Mouse (Mus musculus) common myeloid progenitor, adult 5-6 weeks (primary cell): ENCODE measurements around the gene Mcoln3. TPM values are rescaled to one million over a fixed set of nuclear protein-coding genes. Genes with fewer than 3 reads are reported as not detected.

Source experiments
- ATAC-seq: replicated peaks from 2 replicates; pipeline ENCODE4 v1.8.0; 2016; ENCODE audit warnings: low read depth, mild to moderate bottlenecking, moderate TSS enrichment, inconsistent platforms; ENCODE audit not compliant: poor library complexity, severe bottlenecking
- total RNA-seq: library from RNA; stranded (forward); fragments of 200-1000, 187-1606 nt; gene quantifications from 2 replicates; pipeline ENCODE4 v1.2.3, GENCODE M21; 2017

Mcoln3 gene
- total RNA-seq, 1 experiment from 2014 or later = 0.18 TPM

- peak; percentile 42; the same call in 1 of the 2 replicates for ATAC-seq
Observed at GRCm38 (mm10) chr3:146159360-146159759, 42.1 kb downstream of the Mcoln3 start.

GRCm38 (mm10) chr3:146162197-146162596, 44.9 kb downstream of the Mcoln3 start:
- no peak for ATAC-seq

- ATAC-seq = no peak
Observed at GRCm38 (mm10) chr3:146169356-146169755, 52.1 kb downstream of the Mcoln3 start.

- no peak for ATAC-seq
Observed at GRCm38 (mm10) chr3:146173030-146173429, 55.8 kb downstream of the Mcoln3 start.

GRCm38 (mm10) chr3:146174215-146174614, 57.0 kb downstream of the Mcoln3 start:
- no peak for ATAC-seq

- no peak for ATAC-seq
Observed at GRCm38 (mm10) chr3:146177295-146177694, 60.0 kb downstream of the Mcoln3 start.

GRCm38 (mm10) chr3:146177748-146178582, 60.7 kb downstream of the Mcoln3 start:
- ATAC-seq = peak; percentile 88

- ATAC-seq = no peak
Observed at GRCm38 (mm10) chr3:146180341-146180740, 63.1 kb downstream of the Mcoln3 start.

GRCm38 (mm10) chr3:146180986-146181385, 63.7 kb downstream of the Mcoln3 start:
- peak; percentile 48; the same call in 1 of the 2 replicates for ATAC-seq

GRCm38 (mm10) chr3:146184992-146185657, 67.9 kb downstream of the Mcoln3 start:
- peak; percentile 79 for ATAC-seq

GRCm38 (mm10) chr3:146186033-146186432, 68.8 kb downstream of the Mcoln3 start:
- no peak for ATAC-seq

GRCm38 (mm10) chr3:146189933-146190332, 72.7 kb downstream of the Mcoln3 start:
- peak; percentile 50; the same call in 1 of the 2 replicates for ATAC-seq

Other genes starting within 250 kb of the Mcoln3 start
- gene Bcl10, start 194.6 kb upstream of the Mcoln3 start, total RNA-seq = 50.3 and 52.5 TPM in 2 replicates
- 17.0 and 36.4 TPM in 2 replicates for gene 2410004B18Rik, start 179.4 kb upstream of the Mcoln3 start, total RNA-seq
- gene Syde2, start 129.6 kb upstream of the Mcoln3 start, total RNA-seq = 11.8 and 14.1 TPM in 2 replicates
- gene Wdr63, start 9.3 kb upstream of the Mcoln3 start, total RNA-seq = not detected in 2 replicates
- 8.2 and 11.1 TPM in 2 replicates for gene Mcoln2, start 32.4 kb downstream of the Mcoln3 start, total RNA-seq
- not detected in 2 replicates for gene Lpar3, start 103.5 kb downstream of the Mcoln3 start, total RNA-seq